Mouse (Mus musculus) ES-E14 (cell line): ENCODE data around the gene Lin37. TPM values are rescaled to one million over a fixed set of nuclear protein-coding genes. Genes with fewer than 3 reads are reported as not detected.

ENCODE experiments used
- DNase-seq: peaks from one replicate; pipeline ENCODE4 v3.0.0-alpha.2; 2013; ENCODE audit warnings: low read depth, low spot score
- H3K27ac ChIP-seq: 2 replicates; pipeline ENCODE4 v1.5.1; 2012; ENCODE audit warnings: low read depth, mild to moderate bottlenecking, low read length, moderate library complexity, mixed read lengths; ENCODE audit not compliant: poor library complexity, insufficient read depth, severe bottlenecking
- H3K36me3 ChIP-seq: 2 replicates; pipeline ENCODE4 v1.6.1; 2012; ENCODE audit warnings: mild to moderate bottlenecking, low read length, moderate library complexity, mixed read lengths; ENCODE audit not compliant: control insufficient read depth, poor library complexity, insufficient read depth, severe bottlenecking
- H3K4me1 ChIP-seq, 2 experiments: fragments of 150-350 bp in 1 of 2; sonication (generic) in 1 of 2; 2 replicates each; pipeline ENCODE4 v1.6.1; 2012; ENCODE audit warnings: low read length in 2 of 2, mild to moderate bottlenecking in 1 of 2, mixed read lengths in 1 of 2; ENCODE audit not compliant: control insufficient read depth in 2 of 2, insufficient read depth in 2 of 2, poor library complexity in 1 of 2
- H3K4me3 ChIP-seq, 2 experiments: fragments of 150-350 bp in 1 of 2; sonication (generic) in 1 of 2; 2 replicates each; pipeline ENCODE4 v1.5.1; 2012; ENCODE audit warnings: low read length in 2 of 2, low read depth in 1 of 2, mild to moderate bottlenecking in 1 of 2, mixed read lengths in 1 of 2; ENCODE audit not compliant: insufficient read depth in 1 of 2, poor library complexity in 1 of 2, severe bottlenecking in 1 of 2
- H3K9ac ChIP-seq: 2 replicates; pipeline ENCODE4 v1.6.1; 2012; ENCODE audit warnings: low read depth, mild to moderate bottlenecking, low read length, mixed read lengths; ENCODE audit not compliant: poor library complexity, insufficient read depth, severe bottlenecking
- H3K9me3 ChIP-seq: fragments of 150-350 bp; sonication (generic); 2 replicates; pipeline ENCODE4 v1.6.1; 2012; ENCODE audit warnings: low read depth, mild to moderate bottlenecking, low read length; ENCODE audit not compliant: control insufficient read depth, insufficient read depth
- CHD2 ChIP-seq: IDR thresholded peaks from 2 replicates; pipeline ENCODE4 v1.6.1; 2014; ENCODE audit warnings: mild to moderate bottlenecking, low read depth, low read length, inconsistent platforms
- HCFC1 ChIP-seq: IDR thresholded peaks from 2 replicates; pipeline ENCODE4 v1.6.1; 2012; ENCODE audit warnings: low read length, inconsistent platforms, borderline replicate concordance; ENCODE audit not compliant: insufficient read depth
- MAFK ChIP-seq: IDR thresholded peaks from 2 replicates; pipeline ENCODE4 v1.6.1; 2014; ENCODE audit warnings: mild to moderate bottlenecking, low read depth, low read length, inconsistent platforms; ENCODE audit not compliant: insufficient read depth
- ZC3H11A ChIP-seq: IDR thresholded peaks from 2 replicates; pipeline ENCODE4 v1.6.1; 2012; ENCODE audit warnings: low read depth, mild to moderate bottlenecking, inconsistent platforms, low read length, borderline replicate concordance
- ZNF384 ChIP-seq: IDR thresholded peaks from 2 replicates; pipeline ENCODE4 v1.6.1; 2012; ENCODE audit warnings: low read depth, low read length, inconsistent platforms
- in situ Hi-C, 2 experiments: fragments of 600-800 bp; cut with MboI; formaldehyde crosslinking; loops; one replicate each; pipeline ENCODE4 v1.15.1; 2025; ENCODE audit warnings: low sequenced_read_pairs in 2 of 2, inconsistent platforms in 1 of 2; ENCODE audit not compliant: unreplicated experiment in 2 of 2
- total RNA-seq: library from RNA; depleted of rRNA; stranded (reverse); fragments of 300-350 nt; gene quantifications from 2 replicates; pipeline ENCODE4 v1.2.3, GENCODE M21; 2012; rRNA removed

The Lin37 gene
- total RNA-seq, 1 experiment, result 12.4 TPM

- H3K36me3 ChIP-seq, result no peaks in the 10 kb centered on the region
- no peaks in the 10 kb centered on the region for H3K9me3 ChIP-seq
- H3K4me3 ChIP-seq, result peak overlapping the region; percentile 2 to 13; a peak in 1 of 4 replicates
- TF ChIP-seq CHD2 (no peak), HCFC1 (no peak), ZNF384 (no peak), ZC3H11A (no peak), MAFK (no peak)
- no peak overlapping the region for H3K27ac ChIP-seq
- in situ Hi-C loops, result no loop called here
- H3K9ac ChIP-seq, result no peak overlapping the region
- no peak for DNase-seq
- H3K4me1 ChIP-seq, result peaks cover 2 to 4% of the 10 kb centered on the region in 2 experiments; a peak in 2 of 4 replicates
Measured at GRCm38 (mm10) chr7:30518325-30518724, 41.3 kb downstream of the Lin37 start.

- H3K27ac ChIP-seq, result no peak overlapping the region
- H3K9me3 ChIP-seq, result no peaks in the 10 kb centered on the region
- TF ChIP-seq MAFK (no peak), HCFC1 (no peak), ZC3H11A (no peak), CHD2 (no peak), ZNF384 (no peak)
- DNase-seq, result peak; percentile 35
- in situ Hi-C loops, result no loop called here
- peaks cover 2 to 4% of the 10 kb centered on the region in 2 experiments; a peak in 2 of 4 replicates for H3K4me1 ChIP-seq
- H3K36me3 ChIP-seq, result no peaks in the 10 kb centered on the region
- H3K9ac ChIP-seq, result peak overlapping the region; percentile 9; the same call in 1 of the 2 replicates
- peak overlapping the region; percentile 26 to 42; a peak in 3 of 4 replicates for H3K4me3 ChIP-seq
Measured at GRCm38 (mm10) chr7:30515003-30515760, 44.5 kb downstream of the Lin37 start.

GRCm38 (mm10) chr7:30508061-30508460 lies 51.6 kb downstream of the Lin37 start:
- TF ChIP-seq MAFK (no peak), ZNF384 (no peak), HCFC1 (no peak), ZC3H11A (no peak), CHD2 (no peak)
- H3K4me3 ChIP-seq, result no peak overlapping the region
- no peaks in the 10 kb centered on the region for H3K36me3 ChIP-seq
- H3K27ac ChIP-seq, result no peak overlapping the region
- DNase-seq, result no peak
- no peak overlapping the region for H3K9ac ChIP-seq
- H3K4me1 ChIP-seq, result no peaks in the 10 kb centered on the region
- in situ Hi-C loops, result no loop called here
- no peaks in the 10 kb centered on the region for H3K9me3 ChIP-seq

Other genes starting within 250 kb of the Lin37 start
- gene Syne4, start 245.0 kb downstream of the Lin37 start, total RNA-seq, result 14.5 and 25.5 TPM in 2 replicates
- gene E130208F15Rik, start 238.1 kb downstream of the Lin37 start, total RNA-seq, result 1.9 and 3.3 TPM in 2 replicates
- 6.6 and 8.5 TPM in 2 replicates for gene Sdhaf1, start 235.9 kb downstream of the Lin37 start, total RNA-seq
- gene Lrfn3, start 197.1 kb downstream of the Lin37 start, total RNA-seq, result 2.6 and 4.4 TPM in 2 replicates
- not detected in 2 replicates for gene Tyrobp, start 146.1 kb downstream of the Lin37 start, total RNA-seq
- gene Hcst, start 140.0 kb downstream of the Lin37 start, total RNA-seq, result not detected in 2 replicates
- gene Nfkbid, start 138.1 kb downstream of the Lin37 start, total RNA-seq, result 4.2 and 8.2 TPM in 2 replicates
- 36.9 and 63.7 TPM in 2 replicates for gene Aplp1, start 114.3 kb downstream of the Lin37 start, total RNA-seq
- 10.7 and 29.8 TPM in 2 replicates for gene Kirrel2, start 102.1 kb downstream of the Lin37 start, total RNA-seq
- 45.7 and 72.5 TPM in 2 replicates for gene Nphs1, start 101.5 kb downstream of the Lin37 start, total RNA-seq
- gene Prodh2, start 66.2 kb downstream of the Lin37 start, total RNA-seq, result 0.80 and 0.90 TPM in 2 replicates
- gene Arhgap33, start 24.8 kb downstream of the Lin37 start, total RNA-seq, result 1.0 and 1.4 TPM in 2 replicates
- gene Hspb6, start 7.7 kb downstream of the Lin37 start, total RNA-seq, result 1.6 and 4.1 TPM in 2 replicates
- gene Proser3, start 7.5 kb downstream of the Lin37 start, total RNA-seq, result 6.8 and 10.8 TPM in 2 replicates
- 56.9 and 65.8 TPM in 2 replicates for gene U2af1l4, start 3.5 kb upstream of the Lin37 start, total RNA-seq
- gene Gm49396, start 3.5 kb upstream of the Lin37 start, total RNA-seq, result 4.1 and 6.8 TPM in 2 replicates
- 64.9 and 65.3 TPM in 2 replicates for gene Psenen, start 3.8 kb upstream of the Lin37 start, total RNA-seq
- 1.3 and 3.3 TPM in 2 replicates for gene Igflr1, start 5.6 kb upstream of the Lin37 start, total RNA-seq
- gene Kmt2b, start 28.9 kb upstream of the Lin37 start, total RNA-seq, result 73.7 and 98.6 TPM in 2 replicates
- 20.8 and 24.6 TPM in 2 replicates for gene Zbtb32, start 39.1 kb upstream of the Lin37 start, total RNA-seq
- 1.8 and 2.5 TPM in 2 replicates for gene Upk1a, start 53.0 kb upstream of the Lin37 start, total RNA-seq
- 478 and 576 TPM in 2 replicates for gene Cox6b1, start 66.3 kb upstream of the Lin37 start, total RNA-seq
- gene Etv2, start 76.0 kb upstream of the Lin37 start, total RNA-seq, result 1.5 and 2.1 TPM in 2 replicates
- gene Rbm42, start 90.5 kb upstream of the Lin37 start, total RNA-seq, result 66.5 and 86.0 TPM in 2 replicates
- 25.1 and 41.4 TPM in 2 replicates for gene Haus5, start 105.2 kb upstream of the Lin37 start, total RNA-seq
- 0.36 and 0.37 TPM in 2 replicates for gene Pmis2, start 111.8 kb upstream of the Lin37 start, total RNA-seq
- 1.1 and 2.4 TPM in 2 replicates for gene 2200002J24Rik, start 139.1 kb upstream of the Lin37 start, total RNA-seq
- 1.4 and 5.0 TPM in 2 replicates for gene Atp4a, start 152.4 kb upstream of the Lin37 start, total RNA-seq
- 137 and 155 TPM in 2 replicates for gene Tmem147, start 169.7 kb upstream of the Lin37 start, total RNA-seq
- gene Gapdhs, start 183.8 kb upstream of the Lin37 start, total RNA-seq, result not detected in 2 replicates
- gene Sbsn, start 191.6 kb upstream of the Lin37 start, total RNA-seq, result 9.8 and 20.8 TPM in 2 replicates
- gene Dmkn, start 203.9 kb upstream of the Lin37 start, total RNA-seq, result 1.9 and 4.9 TPM in 2 replicates
- gene Krtdap, start 228.1 kb upstream of the Lin37 start, total RNA-seq, result 3.2 and 4.9 TPM in 2 replicates